Mouse (Mus musculus): Measurements from ENCODE around the gene P3h4. TPM values are rescaled to one million over a fixed set of nuclear protein-coding genes. Genes with fewer than 3 reads are reported as not detected.

Gene P3h4
- total RNA-seq, 2 experiments from 2014 or later: 9.4 to 9.5 TPM

GRCm38 (mm10) chr11:100426820-100427219, 12.2 kb upstream of the P3h4 start:
- Histone ChIP-seq H3K4me3 (no peak overlapping the region), H3K27ac (no peak overlapping the region)
- DNase-seq (ENCODE audit: low spot score in 2 of 2): no peak
- TF ChIP-seq CTCF (conservative IDR thresholded peaks at IDR 0.05): no peak

GRCm38 (mm10) chr11:100425851-100426250, 11.2 kb upstream of the P3h4 start:
- DNase-seq (ENCODE audit: low spot score in 2 of 2): peak; percentile 50 to 78
- peak; percentile 82 for TF ChIP-seq CTCF (conservative IDR thresholded peaks at IDR 0.05)
- no peak overlapping the region for H3K4me3 ChIP-seq
- H3K27ac ChIP-seq: no peak overlapping the region

GRCm38 (mm10) chr11:100423836-100424235, 9.2 kb upstream of the P3h4 start:
- TF ChIP-seq CTCF (conservative IDR thresholded peaks at IDR 0.05): no peak
- H3K4me3 ChIP-seq: no peak overlapping the region
- no peak for DNase-seq (ENCODE audit: low spot score in 2 of 2)
- H3K27ac ChIP-seq: no peak overlapping the region

GRCm38 (mm10) chr11:100421537-100421936, 6.9 kb upstream of the P3h4 start:
- no peak overlapping the region for H3K27ac ChIP-seq
- H3K4me3 ChIP-seq: no peak overlapping the region
- DNase-seq (ENCODE audit: low spot score in 2 of 2): no peak
- TF ChIP-seq CTCF (conservative IDR thresholded peaks at IDR 0.05): no peak

GRCm38 (mm10) chr11:100414914-100415822, 532 bp upstream of the P3h4 start, which contains the start of gene Fkbp10:
Fkbp10 (plus strand) TSS chr11:100415697.
- H3K27ac ChIP-seq: peak within 1 kb of the TSS; percentile 86
- no peak for TF ChIP-seq CTCF (conservative IDR thresholded peaks at IDR 0.05)
- no peak for DNase-seq (ENCODE audit: low spot score in 2 of 2)
- peak within 1 kb of the TSS; percentile 86 for H3K4me3 ChIP-seq

- no peak for TF ChIP-seq CTCF (conservative IDR thresholded peaks at IDR 0.05)
- H3K4me3 ChIP-seq: peak overlapping the region; percentile 86
- DNase-seq (ENCODE audit: low spot score in 2 of 2): no peak
- peak overlapping the region; percentile 74; the same call in 1 of the 2 replicates for H3K27ac ChIP-seq
Observed at GRCm38 (mm10) chr11:100413541-100413940, 1.1 kb downstream of the P3h4 start.

GRCm38 (mm10) chr11:100411736-100412135, 2.9 kb downstream of the P3h4 start:
- DNase-seq (ENCODE audit: low spot score in 2 of 2): no peak
- Histone ChIP-seq H3K4me3 (no peak overlapping the region), H3K27ac (peak overlapping the region; percentile 74)
- no peak for TF ChIP-seq CTCF (conservative IDR thresholded peaks at IDR 0.05)

GRCm38 (mm10) chr11:100409686-100410085, 5.0 kb downstream of the P3h4 start:
- DNase-seq (ENCODE audit: low spot score in 2 of 2): no peak
- TF ChIP-seq CTCF (conservative IDR thresholded peaks at IDR 0.05): no peak
- Histone ChIP-seq H3K27ac (no peak overlapping the region), H3K4me3 (no peak overlapping the region)

GRCm38 (mm10) chr11:100408835-100409462, 5.7 kb downstream of the P3h4 start:
- TF ChIP-seq CTCF (conservative IDR thresholded peaks at IDR 0.05): no peak
- no peak overlapping the region for H3K4me3 ChIP-seq
- no peak overlapping the region for H3K27ac ChIP-seq
- DNase-seq (ENCODE audit: low spot score in 2 of 2): no peak

- DNase-seq (ENCODE audit: low spot score in 2 of 2): peak in 1 of 2 experiments; percentile 70
- Histone ChIP-seq H3K27ac (no peak overlapping the region), H3K4me3 (no peak overlapping the region)
- peak; percentile 89 for TF ChIP-seq CTCF (conservative IDR thresholded peaks at IDR 0.05)
Observed at GRCm38 (mm10) chr11:100408076-100408834, 6.4 kb downstream of the P3h4 start.

GRCm38 (mm10) chr11:100406995-100407705, 7.5 kb downstream of the P3h4 start:
- no peak overlapping the region for H3K4me3 ChIP-seq
- no peak overlapping the region for H3K27ac ChIP-seq
- no peak for TF ChIP-seq CTCF (conservative IDR thresholded peaks at IDR 0.05)
- no peak for DNase-seq (ENCODE audit: low spot score in 2 of 2)

- DNase-seq (ENCODE audit: low spot score in 2 of 2): no peak
- TF ChIP-seq CTCF (conservative IDR thresholded peaks at IDR 0.05): no peak
- no peak overlapping the region for H3K27ac ChIP-seq
- H3K4me3 ChIP-seq: no peak overlapping the region
Observed at GRCm38 (mm10) chr11:100406273-100406672, 8.4 kb downstream of the P3h4 start.

Data from layer of hippocampus, adult 2 months (tissue).